Mouse (Mus musculus) liver, postnatal 0 days (tissue): ENCODE measurements around the gene Tcp11.

Experiments used
- CTCF ChIP-seq: sonication (generic); IDR thresholded peaks from 2 replicates; pipeline ENCODE4 v1.5.1; 2016; ENCODE audit warnings: antibody characterized with exemption, low read depth
- EP300 ChIP-seq: IDR thresholded peaks from 2 replicates; pipeline ENCODE4 v1.6.1; 2016; ENCODE audit warnings: antibody characterized with exemption, low read depth, mild to moderate bottlenecking

DNA sequence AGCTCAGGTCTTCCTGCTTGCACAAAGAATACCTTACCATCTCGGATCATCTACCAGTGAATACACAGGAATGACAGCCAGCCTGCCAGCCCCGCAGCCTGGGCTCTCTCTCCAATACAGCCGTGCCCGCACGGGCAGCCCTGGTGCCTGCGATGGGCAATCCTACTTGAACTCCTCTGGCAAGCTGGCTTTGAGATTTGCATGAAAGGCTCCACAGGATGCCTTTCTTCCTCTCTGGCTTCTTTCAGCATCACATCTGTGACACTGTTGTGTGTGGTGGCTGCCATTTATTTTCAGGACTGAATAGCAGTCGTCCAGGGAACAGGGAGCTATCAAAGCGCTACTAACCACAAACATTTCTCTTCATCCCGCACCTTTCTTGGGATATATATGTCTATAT, 35.9 kb upstream of the Tcp11 start:
- TF ChIP-seq CTCF (no peak), EP300 (no peak)
